Mouse (Mus musculus) myocyte (in vitro differentiated cells): Measurements from ENCODE around the gene Prr3. TPM values are rescaled to one million over a fixed set of nuclear protein-coding genes. Genes with fewer than 3 reads are reported as not detected.

Experiments used
- H3K27me3 ChIP-seq: one replicate; pipeline ENCODE4 v1.6.1; 2011; ENCODE audit not compliant: control insufficient read depth, insufficient read depth, insufficient read length
- H3K36me3 ChIP-seq: one replicate; pipeline ENCODE4 v1.6.1; 2011; ENCODE audit not compliant: control insufficient read depth, insufficient read depth
- H3K4me2 ChIP-seq: one replicate; pipeline ENCODE4 v1.6.1; 2011; ENCODE audit warnings: low read depth, control low read depth
- H3K4me3 ChIP-seq: one replicate; pipeline ENCODE4 v1.5.1; 2011; ENCODE audit warnings: mild to moderate bottlenecking, control low read depth, moderate library complexity
- H3K79me2 ChIP-seq: one replicate; pipeline ENCODE4 v1.6.1; 2011; ENCODE audit not compliant: control insufficient read depth, insufficient read depth
- H3ac ChIP-seq: one replicate; pipeline ENCODE4 v1.6.1; 2011; ENCODE audit not compliant: control insufficient read depth, insufficient read length
- CEBPB ChIP-seq: IDR thresholded peaks from 2 replicates; pipeline ENCODE4 v1.6.1; 2011; ENCODE audit warnings: mild to moderate bottlenecking, moderate library complexity; ENCODE audit not compliant: poor library complexity, insufficient read depth, severe bottlenecking
- E2F4 ChIP-seq: IDR thresholded peaks from one replicate; pipeline ENCODE4 v1.6.1; 2011; ENCODE audit warnings: mild to moderate bottlenecking, control low read depth, moderate library complexity; ENCODE audit not compliant: insufficient read depth
- MAX ChIP-seq: IDR thresholded peaks from one replicate; pipeline ENCODE4 v1.6.1; 2011; ENCODE audit warnings: low read depth, mild to moderate bottlenecking, control low read depth
- MYOD1 ChIP-seq, 3 experiments: IDR thresholded peaks; one replicate each; pipeline ENCODE4 v1.6.1; 2011; ENCODE audit warnings: control low read depth in 2 of 3, low read depth in 2 of 3, mild to moderate bottlenecking in 2 of 3, moderate library complexity in 1 of 3; ENCODE audit not compliant: insufficient read length in 2 of 3, control insufficient read depth in 1 of 3
- MYOG ChIP-seq, 3 experiments: IDR thresholded peaks; one replicate each; pipeline ENCODE4 v1.6.1; 2011; ENCODE audit warnings: control low read depth in 2 of 3, low read depth in 2 of 3, mild to moderate bottlenecking in 2 of 3; ENCODE audit not compliant: insufficient read length in 2 of 3, control insufficient read depth in 1 of 3, insufficient read depth in 1 of 3
- POLR2A ChIP-seq: IDR thresholded peaks from one replicate; pipeline ENCODE4 v1.6.1; 2011; ENCODE audit warnings: low read depth, mild to moderate bottlenecking, control low read depth, moderate library complexity; ENCODE audit not compliant: insufficient read length
- POLR2AphosphoS2 ChIP-seq: IDR thresholded peaks from one replicate; pipeline ENCODE4 v1.6.1; 2011; ENCODE audit warnings: low read depth, control low read depth; ENCODE audit not compliant: insufficient read length
- REST ChIP-seq: IDR thresholded peaks from one replicate; pipeline ENCODE4 v1.6.1; 2011; ENCODE audit warnings: mild to moderate bottlenecking, control low read depth, moderate library complexity; ENCODE audit not compliant: insufficient read depth, insufficient read length
- SRF ChIP-seq: IDR thresholded peaks from one replicate; pipeline ENCODE4 v1.6.1; 2011; ENCODE audit warnings: low read depth; ENCODE audit not compliant: control insufficient read depth, insufficient read length
- TCF12 ChIP-seq: IDR thresholded peaks from one replicate; pipeline ENCODE4 v1.6.1; 2011; ENCODE audit warnings: mild to moderate bottlenecking, control low read depth; ENCODE audit not compliant: poor library complexity, insufficient read depth, severe bottlenecking
- TCF3 ChIP-seq: IDR thresholded peaks from one replicate; pipeline ENCODE4 v1.6.1; 2011; ENCODE audit warnings: low read depth, control low read depth; ENCODE audit not compliant: insufficient read length
- USF1 ChIP-seq: IDR thresholded peaks from one replicate; pipeline ENCODE4 v1.6.1; 2011; ENCODE audit warnings: low read depth, mild to moderate bottlenecking, control low read depth, moderate library complexity
- polyA plus RNA-seq: library from polyadenylated mRNA; unstranded; fragments of >200 nt; fragmentation: generic; extraction: Trizol; gene quantifications from one replicate; pipeline ENCODE4 v1.2.1, GENCODE M21; 2012; ENCODE audit warnings: missing spikeins

Gene Prr3
- polyA plus RNA-seq, 1 experiment: 14.1 TPM

DNA sequence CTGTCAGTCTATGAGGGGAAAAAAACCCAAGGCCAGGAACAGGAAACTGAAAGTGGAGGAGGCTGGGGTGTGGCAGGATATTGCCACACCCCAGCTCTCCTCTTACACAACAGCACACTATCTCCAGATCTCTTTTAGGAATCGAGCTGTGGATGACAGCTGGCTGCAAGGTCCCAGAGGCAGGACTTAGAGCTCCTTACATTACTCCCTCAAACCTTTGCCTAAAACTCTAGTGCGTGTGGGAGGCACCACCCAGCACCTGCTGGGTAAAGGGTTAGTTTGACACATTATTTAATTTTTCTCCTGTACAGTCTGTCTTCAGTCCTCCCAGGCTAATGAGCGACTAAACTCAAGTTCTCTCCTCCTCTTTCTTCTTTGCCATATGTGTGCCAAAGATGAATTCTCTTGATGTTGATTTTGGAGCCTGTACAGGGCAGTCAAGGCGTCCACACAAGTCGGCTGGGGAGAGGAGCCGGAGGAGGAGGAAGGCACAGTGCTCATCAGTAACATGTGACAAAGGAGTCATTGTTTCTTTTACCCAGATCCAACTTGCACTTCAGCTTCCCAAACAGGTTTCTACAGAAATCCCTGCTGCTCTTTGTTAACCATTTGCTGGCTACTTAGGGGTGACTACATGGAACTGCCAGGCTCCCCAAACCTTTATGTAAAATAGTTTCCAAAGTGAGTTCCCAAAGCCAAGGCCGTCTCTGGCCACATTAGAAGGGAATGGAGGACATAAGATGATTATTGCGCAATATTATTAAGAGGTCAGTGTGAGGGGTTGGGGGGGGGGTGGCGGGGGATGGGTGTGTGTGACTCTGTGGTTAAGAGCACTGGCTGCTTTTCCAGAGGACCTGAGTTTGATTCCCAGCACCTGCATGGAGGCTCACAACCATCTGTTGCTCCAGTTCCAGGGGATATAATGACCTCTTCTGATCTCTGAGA is 43.9 kb upstream of the Prr3 start:
- H3ac ChIP-seq: no peak overlapping the region
- H3K4me2 ChIP-seq: peak overlapping the region; percentile 80
- H3K4me3 ChIP-seq: no peak overlapping the region
- TF ChIP-seq MYOD1 (IDR thresholded peaks at IDR 0.05; ENCODE audit: control insufficient read depth in 1 of 3, insufficient read length in 2 of 3, low read depth in 2 of 3) (peak; percentile 48 to 84 (median 63)), USF1 (no peak), POLR2AphosphoS2 (no peak), MAX (no peak), E2F4 (no peak), CEBPB (peak; percentile 92), MYOG (IDR thresholded peaks at IDR 0.05; ENCODE audit: control insufficient read depth in 1 of 3, insufficient read depth in 1 of 3, insufficient read length in 2 of 3, low read depth in 2 of 3) (peak in 2 of 3 experiments; percentile 71 to 73), SRF (no peak), REST (no peak), TCF3 (no peak), POLR2A (no peak), TCF12 (no peak)
- no peaks in the 10 kb centered on the region for H3K27me3 ChIP-seq
- H3K79me2 ChIP-seq: peaks cover 60% of the 10 kb centered on the region
- no peaks in the 10 kb centered on the region for H3K36me3 ChIP-seq

DNA sequence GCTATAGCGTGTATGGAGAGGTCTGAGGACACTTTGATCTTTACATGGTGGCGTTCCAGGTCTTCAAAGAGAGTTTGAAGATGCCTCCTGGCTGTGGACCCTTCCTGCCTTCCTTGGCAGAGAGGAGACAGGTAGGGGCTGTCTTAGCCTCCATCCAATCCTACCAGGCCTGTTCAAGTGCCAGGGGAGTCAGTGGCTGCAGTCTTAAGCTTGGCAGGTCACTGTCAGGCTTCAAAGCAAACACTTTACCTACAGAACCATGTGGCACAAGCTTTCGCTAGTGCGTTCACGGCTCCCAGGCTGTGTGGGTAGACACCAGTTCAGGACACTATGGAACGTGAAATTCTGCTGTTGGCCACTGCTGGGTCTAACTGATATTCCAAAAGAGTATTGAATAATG is 42.9 kb upstream of the Prr3 start:
- Histone ChIP-seq H3K4me3 (no peak overlapping the region), H3K36me3 (no peaks in the 10 kb centered on the region), H3K27me3 (no peaks in the 10 kb centered on the region), H3ac (no peak overlapping the region), H3K79me2 (peaks cover 58% of the 10 kb centered on the region), H3K4me2 (peak overlapping the region; percentile 80)
- TF ChIP-seq SRF (no peak), REST (no peak), MAX (no peak), POLR2AphosphoS2 (no peak), TCF12 (no peak), TCF3 (no peak), USF1 (no peak), MYOD1 (IDR thresholded peaks at IDR 0.05; ENCODE audit: control insufficient read depth in 1 of 3, insufficient read length in 2 of 3, low read depth in 2 of 3) (no peak), CEBPB (no peak), POLR2A (no peak)

GRCm38 (mm10) chr17:36022098-36022497 is 42.1 kb upstream of the Prr3 start:
- Histone ChIP-seq H3K36me3 (no peaks in the 10 kb centered on the region), H3K27me3 (no peaks in the 10 kb centered on the region), H3ac (no peak overlapping the region), H3K4me2 (no peak overlapping the region), H3K79me2 (peaks cover 56% of the 10 kb centered on the region), H3K4me3 (no peak overlapping the region)
- TF ChIP-seq MYOD1 (IDR thresholded peaks at IDR 0.05; ENCODE audit: control insufficient read depth in 1 of 3, insufficient read length in 2 of 3, low read depth in 2 of 3): no peak
- no peak for TF ChIP-seq E2F4
- TF ChIP-seq USF1: no peak
- no peak for TF ChIP-seq POLR2A
- no peak for TF ChIP-seq TCF3
- TF ChIP-seq SRF: no peak
- no peak for TF ChIP-seq CEBPB
- no peak for TF ChIP-seq POLR2AphosphoS2
- no peak for TF ChIP-seq TCF12
- no peak for TF ChIP-seq MAX
- no peak for TF ChIP-seq REST
- no peak for TF ChIP-seq MYOG (IDR thresholded peaks at IDR 0.05; ENCODE audit: control insufficient read depth in 1 of 3, insufficient read depth in 1 of 3, insufficient read length in 2 of 3, low read depth in 2 of 3)

- TF ChIP-seq REST (no peak), USF1 (no peak), MYOD1 (IDR thresholded peaks at IDR 0.05; ENCODE audit: control insufficient read depth in 1 of 3, insufficient read length in 2 of 3, low read depth in 2 of 3) (no peak)
These were observed 41.3 kb upstream of the Prr3 start for GRCm38 (mm10) chr17:36021309-36021708.

More at GRCm38 (mm10) chr17:36021309-36021708, 41.3 kb upstream of the Prr3 start:
- Histone ChIP-seq H3ac (no peak overlapping the region), H3K79me2 (peaks cover 64% of the 10 kb centered on the region), H3K36me3 (no peaks in the 10 kb centered on the region), H3K4me2 (peak overlapping the region; percentile 42), H3K4me3 (no peak overlapping the region), H3K27me3 (no peaks in the 10 kb centered on the region)
